Mouse (Mus musculus) cerebellum, adult 2 months (tissue): ENCODE data around the gene 2010300C02Rik. TPM values are rescaled to one million over a fixed set of nuclear protein-coding genes. Genes with fewer than 3 reads are reported as not detected.
"Not testable (repeated sequence)": the region's sequence is repeated elsewhere in the genome, so short reads cannot be mapped to it uniquely, and the experiment has no call there.

Experiments used
- DNase-seq, 2 experiments: peaks; one replicate each; pipeline ENCODE4 v3.0.0; 2021
- H3K27ac ChIP-seq: fragments of 200-500 bp; 2 replicates; pipeline ENCODE4 v1.5.1; 2012; ENCODE audit warnings: low read length, control low read depth, inconsistent platforms; ENCODE audit not compliant: insufficient read depth
- H3K27me3 ChIP-seq: fragments of 200-500 bp; 2 replicates; pipeline ENCODE4 v1.6.1; 2012; ENCODE audit warnings: inconsistent platforms, mild to moderate bottlenecking, low read length, moderate library complexity; ENCODE audit not compliant: control insufficient read depth, insufficient read depth
- H3K4me1 ChIP-seq: fragments of 200-500 bp; 2 replicates; pipeline ENCODE4 v1.6.1; 2011; ENCODE audit warnings: low read length; ENCODE audit not compliant: control insufficient read depth, insufficient read depth
- H3K4me3 ChIP-seq: fragments of 200-500 bp; replicated peaks from 2 replicates; pipeline ENCODE3; 2011; ENCODE audit warnings: mild to moderate bottlenecking, low read depth, low read length, control low read depth; ENCODE audit not compliant: insufficient read depth
- CTCF ChIP-seq: fragments of 200-500 bp; IDR thresholded peaks from 2 replicates; pipeline ENCODE4 v1.5.1; 2011; ENCODE audit warnings: low read depth, mild to moderate bottlenecking, control low read depth, low read length, moderate library complexity, borderline replicate concordance; ENCODE audit not compliant: insufficient read depth
- POLR2A ChIP-seq: fragments of 200-500 bp; IDR thresholded peaks from 2 replicates; pipeline ENCODE4 v1.6.1; 2011; ENCODE audit warnings: low read length, control low read depth, borderline replicate concordance; ENCODE audit not compliant: insufficient read depth
- WGBS: fragments of 180-500 bp; shearing (Covaris S2); methylation state at CpG from one replicate; pipeline ENCODE4 v1.1.7; 2018; 5-methylcytosine and 5-hydroxymethylcytosine counted together
- polyA plus RNA-seq: library from polyadenylated mRNA; depleted of rRNA; stranded (reverse); fragments of >200 nt; gene quantifications from 2 replicates; pipeline ENCODE4 v1.2.3, GENCODE M21; 2012

2010300C02Rik gene
- polyA plus RNA-seq, 1 experiment: 21.7 TPM

DNA sequence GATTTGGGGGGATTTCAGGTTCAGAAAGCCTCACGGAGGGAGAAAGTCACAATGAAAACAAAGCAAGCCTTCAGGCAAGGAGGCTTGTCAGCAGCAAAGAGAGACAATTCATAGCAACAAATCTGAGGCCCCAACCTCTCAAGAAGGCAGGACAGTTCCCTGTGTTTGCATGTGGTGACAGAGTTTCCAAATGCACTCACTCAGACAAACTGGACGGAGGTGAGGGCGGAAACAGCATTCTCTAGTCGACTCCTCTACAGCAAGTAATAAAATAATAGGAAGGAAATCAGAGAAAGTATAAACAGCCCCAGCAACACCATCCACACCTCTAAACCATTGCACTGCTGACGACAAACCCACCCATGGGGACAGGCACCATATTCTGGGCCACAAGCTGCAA is 120.9 kb downstream of the 2010300C02Rik start:
- Histone ChIP-seq H3K27ac (no peak overlapping the region), H3K27me3 (no peaks in the 10 kb centered on the region), H3K4me1 (no peaks in the 10 kb centered on the region), H3K4me3 (no peak overlapping the region)
- TF ChIP-seq POLR2A: no peak
- no peak for TF ChIP-seq CTCF
- no peak for DNase-seq
- WGBS: 89% methylated on average over 5 of the region's 5 CpGs

DNA sequence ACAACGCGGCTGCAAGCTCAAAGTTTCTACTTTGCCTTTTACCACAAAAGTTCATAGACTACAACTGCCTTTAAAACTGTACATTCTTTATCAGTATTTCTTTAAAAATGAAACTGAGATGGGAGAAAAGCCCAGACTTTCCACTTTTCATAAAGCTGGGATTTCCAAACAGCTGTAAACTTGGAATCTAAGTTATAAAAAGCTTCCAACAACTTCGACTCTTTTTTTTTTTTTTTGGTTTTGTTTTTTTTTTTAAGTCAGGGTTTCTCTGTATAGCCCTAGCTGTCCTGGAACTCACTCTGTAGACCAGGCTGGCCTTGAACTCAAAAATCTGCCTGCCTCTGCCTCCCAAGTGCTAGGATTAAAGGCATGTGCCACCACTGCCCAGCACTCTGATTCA is 125.1 kb downstream of the 2010300C02Rik start:
- WGBS: 86% methylated on average over 3 of the region's 3 CpGs
- not testable (repeated sequence) for DNase-seq, H3K27ac ChIP-seq, H3K4me3 ChIP-seq, H3K27me3 ChIP-seq, H3K4me1 ChIP-seq

DNA sequence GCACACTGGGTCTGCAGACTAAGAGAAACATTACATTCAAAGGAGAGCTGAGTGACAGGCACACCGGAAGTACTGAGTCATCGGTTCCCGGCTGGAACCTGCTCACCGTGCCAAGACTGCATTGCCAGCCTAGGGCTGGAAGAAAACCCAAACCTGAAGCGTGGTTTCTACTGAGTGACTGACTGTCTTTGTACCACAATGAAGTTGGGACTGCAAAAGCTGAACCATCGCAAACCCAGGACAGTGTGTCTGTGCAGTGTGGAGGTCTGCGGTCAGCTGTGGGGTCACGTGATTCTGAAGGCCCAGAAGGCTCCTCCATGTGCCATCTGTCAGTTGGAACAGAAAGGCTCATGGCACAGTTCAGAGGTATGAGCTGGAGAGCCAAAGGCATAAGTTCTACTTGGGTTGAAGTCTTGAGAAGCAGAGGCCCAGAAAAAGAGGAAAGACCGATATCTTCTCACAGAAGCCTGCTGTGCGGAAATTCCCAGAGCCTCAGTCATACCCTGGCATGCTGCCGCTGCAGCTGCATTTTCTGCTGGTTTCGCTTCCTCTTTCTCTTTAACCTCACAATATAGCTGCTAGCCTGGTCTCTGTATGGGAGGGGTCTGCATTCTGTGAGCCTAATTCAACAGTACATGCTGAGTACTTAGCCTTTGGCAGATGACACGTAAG is 133.9 kb downstream of the 2010300C02Rik start:
- WGBS: 28% methylated on average over 13 of the region's 13 CpGs
- H3K27ac ChIP-seq: 0 out of 2 replicates have a peak overlapping the region, but pooled peaks have one; percentile 0

DNA sequence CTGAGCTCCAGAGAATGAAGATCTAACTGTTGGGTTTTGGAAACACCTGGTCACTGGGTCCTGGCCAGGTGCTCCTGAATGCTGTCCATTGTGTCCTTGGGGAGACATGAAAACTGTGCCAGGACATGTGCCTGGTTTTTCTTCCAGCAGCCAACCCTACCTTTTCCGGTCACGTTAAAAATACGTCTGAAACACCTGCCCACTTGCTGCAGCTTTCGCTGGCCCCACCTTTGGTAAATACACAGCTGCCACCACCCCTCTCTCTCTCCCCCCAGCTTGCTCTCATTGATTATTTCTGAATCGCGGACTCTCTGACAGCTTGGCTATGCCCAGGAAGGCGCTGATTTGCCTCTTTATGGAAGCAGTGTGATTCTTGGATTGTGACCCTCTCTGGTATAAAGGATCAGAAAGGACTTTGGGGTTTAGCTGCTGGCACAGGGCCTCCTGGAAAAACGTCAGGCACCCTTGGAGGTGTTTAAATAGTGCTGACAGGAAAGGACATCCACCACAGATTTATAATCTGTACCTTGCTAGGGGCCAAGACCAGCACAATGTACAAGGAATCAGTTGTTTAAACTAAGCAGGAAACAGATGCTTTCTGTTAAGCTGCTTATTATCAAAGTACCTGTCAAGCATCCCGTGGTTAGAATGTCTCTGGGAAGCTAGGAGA is 136.0 kb downstream of the 2010300C02Rik start:
- TF ChIP-seq POLR2A (no peak), CTCF (no peak)
- Histone ChIP-seq H3K27me3 (no peaks in the 10 kb centered on the region), H3K4me1 (peaks cover 6% of the 10 kb centered on the region), H3K27ac (no peak overlapping the region), H3K4me3 (no peak overlapping the region)
- WGBS: 25% methylated on average over 9 of the region's 9 CpGs
- DNase-seq: no peak

More for the DNA sequence above, 133.9 kb downstream of the 2010300C02Rik start:
- H3K4me1 ChIP-seq: peaks cover 6% of the 10 kb centered on the region
- H3K4me3 ChIP-seq: no peak overlapping the region
- H3K27me3 ChIP-seq: no peaks in the 10 kb centered on the region
- peak; percentile 76 to 81 for DNase-seq
- no peak for TF ChIP-seq POLR2A
- TF ChIP-seq CTCF: no peak

DNA sequence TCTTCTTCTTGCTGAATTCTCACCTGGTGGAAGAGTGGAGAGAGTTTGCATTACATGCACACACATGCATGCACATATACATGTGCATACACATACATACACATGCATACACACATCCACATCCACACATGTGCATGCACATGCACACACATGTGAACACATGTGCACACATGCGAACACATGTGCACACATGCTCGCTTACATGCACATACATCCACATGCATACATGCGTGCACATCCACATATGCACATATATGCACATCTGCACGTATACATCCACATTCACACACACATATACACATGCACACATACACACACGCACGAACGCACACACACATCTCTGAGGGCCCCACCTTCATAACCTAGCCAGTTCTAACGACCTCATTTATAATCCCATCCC is 136.7 kb downstream of the 2010300C02Rik start:
- WGBS: 94% methylated on average over 8 of the region's 8 CpGs
- no peak overlapping the region for H3K27ac ChIP-seq
- peaks cover 6% of the 10 kb centered on the region for H3K4me1 ChIP-seq
- H3K4me3 ChIP-seq: no peak overlapping the region
- H3K27me3 ChIP-seq: no peaks in the 10 kb centered on the region
- no peak for TF ChIP-seq POLR2A
- DNase-seq: no peak

DNA sequence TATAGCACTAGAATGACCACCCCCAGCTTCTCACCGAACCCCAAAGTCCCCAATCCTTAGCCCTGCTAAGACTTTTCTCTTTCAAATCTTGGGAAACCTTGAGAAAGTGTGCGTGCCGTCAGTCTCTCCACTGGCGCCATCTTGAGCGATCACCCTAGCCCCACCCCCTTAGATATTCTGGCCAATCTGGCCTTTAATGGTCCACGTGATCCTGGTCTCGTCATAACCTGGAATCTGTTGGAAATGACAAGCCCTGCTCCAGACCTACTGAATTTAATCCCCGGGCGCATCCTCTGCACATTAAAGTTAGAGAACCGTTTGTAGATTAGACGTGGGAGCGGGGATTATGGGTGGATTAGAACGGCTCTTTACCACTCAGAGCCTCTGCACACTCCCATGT is 140.2 kb downstream of the 2010300C02Rik start:
- DNase-seq: no peak
- H3K4me1 ChIP-seq: no peaks in the 10 kb centered on the region
- no peak overlapping the region for H3K27ac ChIP-seq

DNA sequence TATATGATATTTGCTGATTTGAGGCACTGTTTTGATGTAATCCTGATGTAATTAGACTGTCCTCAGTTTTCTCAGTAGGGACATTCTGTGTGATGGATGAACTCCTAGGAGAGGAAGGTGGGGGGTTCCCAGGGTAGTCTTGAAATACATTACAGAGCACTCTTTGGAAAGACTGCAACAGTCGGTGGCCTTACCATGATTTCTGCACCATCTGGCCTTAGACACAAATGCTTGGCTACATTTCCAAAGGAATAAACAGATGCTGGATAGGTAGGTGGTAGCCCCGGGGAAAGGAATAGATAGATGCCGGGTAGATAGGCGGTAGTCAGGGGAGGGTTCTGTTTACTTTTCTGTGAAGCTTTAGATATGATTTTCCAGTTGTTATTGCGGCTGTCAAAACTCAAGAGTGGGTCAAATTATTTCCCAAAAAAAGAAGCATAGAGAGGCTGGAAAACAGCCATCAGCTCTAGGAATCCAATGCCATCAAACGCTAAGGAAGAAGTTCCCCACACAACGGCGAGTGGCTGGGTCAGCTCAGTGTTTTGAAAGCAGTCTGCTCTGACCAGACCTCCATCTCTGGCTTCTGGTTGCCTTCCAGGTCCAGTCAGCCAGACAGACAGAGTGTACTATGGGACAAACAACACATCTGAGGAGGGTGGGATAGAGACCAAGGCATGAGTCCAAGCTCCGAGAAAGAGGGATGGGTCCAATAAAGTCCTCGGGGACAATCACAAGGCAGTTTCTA is 147.2 kb downstream of the 2010300C02Rik start:
- H3K27ac ChIP-seq: no peak overlapping the region
- no peak overlapping the region for H3K4me3 ChIP-seq
- DNase-seq: peak; percentile 35 to 65
- TF ChIP-seq POLR2A: no peak
- no peak for TF ChIP-seq CTCF
- no peaks in the 10 kb centered on the region for H3K27me3 ChIP-seq
- H3K4me1 ChIP-seq: peaks cover 5% of the 10 kb centered on the region
- WGBS: 13% methylated on average over 10 of the region's 10 CpGs

More for the DNA sequence above, 140.2 kb downstream of the 2010300C02Rik start:
- Histone ChIP-seq H3K4me3 (no peak overlapping the region), H3K27me3 (no peaks in the 10 kb centered on the region)
- TF ChIP-seq POLR2A (no peak), CTCF (no peak)
- WGBS: 93% methylated on average over 13 of the region's 13 CpGs

DNA sequence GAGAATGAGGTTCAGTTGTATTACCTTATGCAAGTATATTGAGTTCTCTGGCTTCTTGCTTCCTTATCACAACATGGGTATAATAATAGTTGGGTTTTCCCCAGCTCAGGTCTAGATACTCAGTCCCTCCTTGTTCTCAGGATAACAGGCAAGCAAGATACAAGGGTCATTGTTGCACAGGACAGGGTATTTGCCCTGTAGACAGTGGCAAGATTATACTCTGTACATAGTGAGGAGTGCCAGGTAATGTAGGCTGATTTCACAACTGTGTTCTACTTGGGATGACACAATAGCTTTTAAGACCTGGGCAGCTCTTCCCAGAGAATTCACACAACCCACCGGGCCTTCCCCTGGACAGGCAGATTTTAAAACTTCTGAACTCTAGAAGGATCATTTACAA is 151.5 kb downstream of the 2010300C02Rik start:
- TF ChIP-seq CTCF (no peak), POLR2A (no peak)
- Histone ChIP-seq H3K4me3 (no peak overlapping the region), H3K27ac (no peak overlapping the region), H3K4me1 (peaks cover 5% of the 10 kb centered on the region), H3K27me3 (no peaks in the 10 kb centered on the region)
- DNase-seq: no peak
- 95% methylated on average over 1 of the region's 1 CpGs for WGBS
